Mouse (Mus musculus) MEL (cell line): ENCODE data around the gene Atp2c1. TPM values are rescaled to one million over a fixed set of nuclear protein-coding genes. Genes with fewer than 3 reads are reported as not detected.

Experiments
- DNase-seq: peaks from one replicate; pipeline ENCODE4 v3.0.0; 2011; ENCODE audit warnings: low read depth, low spot score
- H3K27ac ChIP-seq: 2 replicates; pipeline ENCODE4 v1.5.1; 2012; ENCODE audit warnings: low read depth, mild to moderate bottlenecking, control low read depth, low read length, moderate library complexity; ENCODE audit not compliant: control insufficient read depth
- H3K27me3 ChIP-seq, 2 experiments: fragments of 150-350 bp in 1 of 2; sonication (generic) in 1 of 2; 2 replicates each; pipeline ENCODE4 v1.6.1; 2012; ENCODE audit warnings: low read length in 2 of 2, mild to moderate bottlenecking in 2 of 2, improper control_type of control experiment in 1 of 2, moderate library complexity in 1 of 2; ENCODE audit not compliant: insufficient read depth in 2 of 2, control insufficient read depth in 1 of 2
- H3K36me3 ChIP-seq, 2 experiments: 2 replicates each; pipeline ENCODE4 v1.6.1; 2012 to 2014; ENCODE audit warnings: low read length in 2 of 2, improper control_type of control experiment in 1 of 2, inconsistent platforms in 1 of 2, mild to moderate bottlenecking in 1 of 2; ENCODE audit not compliant: insufficient read depth in 2 of 2, control insufficient read depth in 1 of 2
- H3K4me1 ChIP-seq, 2 experiments: fragments of 150-350 bp in 1 of 2; sonication (generic) in 1 of 2; 2 replicates each; pipeline ENCODE4 v1.6.1; 2012; ENCODE audit warnings: low read length in 2 of 2, improper control_type of control experiment in 1 of 2, mild to moderate bottlenecking in 1 of 2; ENCODE audit not compliant: insufficient read depth in 2 of 2, control insufficient read depth in 1 of 2
- H3K4me3 ChIP-seq, 2 experiments: fragments of 150-350 bp in 1 of 2; sonication (generic) in 1 of 2; 2 replicates each; pipeline ENCODE4 v1.5.1; 2012; ENCODE audit warnings: low read depth in 2 of 2, low read length in 2 of 2, mild to moderate bottlenecking in 2 of 2, moderate library complexity in 2 of 2, control low read depth in 1 of 2, improper control_type of control experiment in 1 of 2; ENCODE audit not compliant: control insufficient read depth in 1 of 2, insufficient read depth in 1 of 2
- H3K79me2 ChIP-seq: 2 replicates; pipeline ENCODE4 v1.6.1; 2012; ENCODE audit warnings: mild to moderate bottlenecking, low read length, moderate library complexity; ENCODE audit not compliant: control insufficient read depth, poor library complexity, insufficient read depth
- H3K9ac ChIP-seq: 2 replicates; pipeline ENCODE4 v1.6.1; 2012; ENCODE audit warnings: low read depth, mild to moderate bottlenecking, control low read depth, low read length, moderate library complexity; ENCODE audit not compliant: control insufficient read depth, poor library complexity, severe bottlenecking
- H3K9me3 ChIP-seq: fragments of 150-350 bp; sonication (generic); replicated peaks from 2 replicates; pipeline ENCODE4 v1.6.1; 2012; ENCODE audit warnings: mild to moderate bottlenecking, low read length, improper control_type of control experiment, moderate library complexity; ENCODE audit not compliant: insufficient read depth
- E2F4 ChIP-seq: IDR thresholded peaks from 2 replicates; pipeline ENCODE4 v1.6.1; 2011; ENCODE audit warnings: low read depth, low read length, improper control_type of control experiment, borderline replicate concordance
- ELF1 ChIP-seq: IDR thresholded peaks from 2 replicates; pipeline ENCODE4 v1.6.1; 2014; ENCODE audit warnings: low read depth, mild to moderate bottlenecking, inconsistent platforms, low read length, improper control_type of control experiment, moderate library complexity
- ETS1 ChIP-seq: IDR thresholded peaks from 2 replicates; pipeline ENCODE4 v1.6.1; 2012; ENCODE audit warnings: low read depth, mild to moderate bottlenecking, inconsistent platforms, low read length, improper control_type of control experiment, moderate library complexity
- KAT2A ChIP-seq: conservative IDR thresholded peaks from 2 replicates; pipeline ENCODE4 v1.6.1; 2012; ENCODE audit warnings: low read depth, low read length, improper control_type of control experiment, inconsistent platforms
- MAX ChIP-seq: IDR thresholded peaks from 2 replicates; pipeline ENCODE4 v1.6.1; 2011; ENCODE audit warnings: low read length, improper control_type of control experiment
- MAZ ChIP-seq: IDR thresholded peaks from 2 replicates; pipeline ENCODE4 v1.6.1; 2012; ENCODE audit warnings: low read depth, mild to moderate bottlenecking, inconsistent platforms, low read length, improper control_type of control experiment
- MEF2A ChIP-seq: IDR thresholded peaks from 2 replicates; pipeline ENCODE4 v1.6.1; 2014; ENCODE audit warnings: low read depth, mild to moderate bottlenecking, inconsistent platforms, low read length, improper control_type of control experiment; ENCODE audit not compliant: poor library complexity, insufficient replicate concordance, severe bottlenecking; ENCODE audit errors: extremely low read depth
- MXI1 ChIP-seq: IDR thresholded peaks from 2 replicates; pipeline ENCODE4 v1.6.1; 2011; ENCODE audit warnings: mild to moderate bottlenecking, low read depth, low read length, improper control_type of control experiment
- POLR2AphosphoS2 ChIP-seq: IDR thresholded peaks from 2 replicates; pipeline ENCODE4 v1.6.1; 2011; ENCODE audit warnings: low read length, improper control_type of control experiment
- RAD21 ChIP-seq: IDR thresholded peaks from 2 replicates; pipeline ENCODE4 v1.6.1; 2011; ENCODE audit warnings: mild to moderate bottlenecking, low read depth, low read length, improper control_type of control experiment
- SIN3A ChIP-seq: IDR thresholded peaks from 2 replicates; pipeline ENCODE4 v1.6.1; 2012; ENCODE audit warnings: low read length, improper control_type of control experiment, inconsistent platforms
- TCF12 ChIP-seq: IDR thresholded peaks from 2 replicates; pipeline ENCODE4 v1.6.1; 2014; ENCODE audit warnings: low read depth, mild to moderate bottlenecking, inconsistent platforms, low read length, improper control_type of control experiment, moderate library complexity
- ZC3H11A ChIP-seq: IDR thresholded peaks from 2 replicates; pipeline ENCODE4 v1.6.1; 2012; ENCODE audit warnings: low read depth, mild to moderate bottlenecking, inconsistent platforms, low read length, improper control_type of control experiment
- ZKSCAN1 ChIP-seq: IDR thresholded peaks from 2 replicates; pipeline ENCODE4 v1.6.1; 2012; ENCODE audit warnings: low read depth, mild to moderate bottlenecking, inconsistent platforms, low read length, improper control_type of control experiment, moderate library complexity
- ZMIZ1 ChIP-seq: IDR thresholded peaks from 2 replicates; pipeline ENCODE4 v1.6.1; 2012; ENCODE audit warnings: low read depth, mild to moderate bottlenecking, inconsistent platforms, low read length, improper control_type of control experiment, moderate library complexity
- ZNF384 ChIP-seq: IDR thresholded peaks from 2 replicates; pipeline ENCODE4 v1.6.1; 2012; ENCODE audit warnings: low read depth, mild to moderate bottlenecking, inconsistent platforms, low read length, improper control_type of control experiment
- polyA plus RNA-seq, 2 experiments: library from polyadenylated mRNA; stranded (reverse) in 1 of 2; unstranded in 1 of 2; fragments of >175 nt in 1 of 2; fragments of >200 nt in 1 of 2; gene quantifications; 2 replicates each; pipeline versions ENCODE4 v1.2.1 to v1.2.4; 2012; ENCODE audit warnings: low replicate concordance in 2 of 2, low read depth in 1 of 2; ENCODE audit not compliant: insufficient read length in 2 of 2, insufficient read depth in 1 of 2, missing spikeins in 1 of 2
- total RNA-seq: library from RNA; depleted of rRNA; stranded (reverse); fragments of 300-350 nt; gene quantifications from 2 replicates; pipeline ENCODE4 v1.2.3, GENCODE M21; 2012

The Atp2c1 gene
- total and polyA plus RNA-seq, 3 experiments, result 32.7 to 33.6 TPM; not detected in 1

DNA sequence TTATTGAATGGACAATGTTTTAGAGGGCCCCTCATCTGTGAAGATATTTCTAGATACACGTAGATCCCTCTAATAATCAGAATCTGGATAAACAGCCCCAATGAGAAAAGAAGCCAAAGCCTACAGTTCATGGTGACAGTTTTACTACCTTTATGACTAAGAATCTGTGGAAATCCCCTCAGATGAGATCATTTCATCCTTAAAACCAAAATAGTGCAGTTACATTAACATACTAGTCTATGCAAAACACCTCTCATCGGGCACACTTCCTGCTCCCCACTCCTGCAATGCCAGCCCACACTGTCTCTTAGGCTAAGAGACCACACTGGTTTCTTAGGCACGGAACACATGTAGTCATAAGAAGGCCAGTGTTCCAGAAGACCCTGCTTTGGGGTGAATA is 158.5 kb downstream of the Atp2c1 start:
- TF ChIP-seq RAD21, result no peak
- no peak for TF ChIP-seq ZMIZ1
- no peak for TF ChIP-seq ETS1
- no peak for TF ChIP-seq TCF12
- no peak for TF ChIP-seq MAZ
- TF ChIP-seq MEF2A, result no peak
- TF ChIP-seq MXI1, result no peak
- TF ChIP-seq KAT2A, result no peak
- no peak for TF ChIP-seq POLR2AphosphoS2
- TF ChIP-seq E2F4, result no peak
- TF ChIP-seq SIN3A, result no peak
- TF ChIP-seq ZKSCAN1, result no peak
- TF ChIP-seq ZC3H11A, result no peak
- no peak for TF ChIP-seq ZNF384
- TF ChIP-seq, all 39 proteins: peak for 0
- H3K27me3 ChIP-seq, result no peaks in the 10 kb centered on the region
- H3K79me2 ChIP-seq, result no peaks in the 10 kb centered on the region
- H3K9ac ChIP-seq, result no peak overlapping the region
- H3K36me3 ChIP-seq, result no peaks in the 10 kb centered on the region
- no peak for DNase-seq
- H3K4me3 ChIP-seq, result no peak overlapping the region
- no peaks in the 10 kb centered on the region for H3K4me1 ChIP-seq
- H3K27ac ChIP-seq, result no peak overlapping the region
- no peaks in the 10 kb centered on the region for H3K9me3 ChIP-seq

DNA sequence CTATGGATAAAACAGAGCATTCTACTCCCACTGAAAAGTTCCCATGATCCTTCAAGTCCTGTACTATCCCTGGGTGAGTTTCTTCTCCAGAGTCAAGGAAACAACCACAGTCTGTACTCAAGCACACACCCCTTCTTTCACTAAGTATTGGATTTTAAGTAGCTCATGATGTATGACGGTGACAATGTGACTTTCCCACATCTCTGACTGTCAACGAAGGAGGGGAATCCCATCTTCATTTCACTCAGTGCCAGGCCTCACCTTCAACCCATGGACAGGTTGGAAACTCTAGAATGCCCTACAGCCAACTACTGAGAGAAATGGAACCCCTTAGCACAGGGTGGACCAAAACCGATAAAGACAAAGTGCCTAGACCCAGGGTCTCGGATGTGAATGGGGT is 160.9 kb downstream of the Atp2c1 start:
- no peak overlapping the region for H3K4me3 ChIP-seq
- no peaks in the 10 kb centered on the region for H3K9me3 ChIP-seq
- DNase-seq, result no peak
- TF ChIP-seq MAX (no peak), ELF1 (no peak)
- H3K79me2 ChIP-seq, result no peaks in the 10 kb centered on the region
- no peaks in the 10 kb centered on the region for H3K4me1 ChIP-seq
- H3K36me3 ChIP-seq, result no peaks in the 10 kb centered on the region
- H3K9ac ChIP-seq, result no peak overlapping the region
- no peak overlapping the region for H3K27ac ChIP-seq
- H3K27me3 ChIP-seq, result no peaks in the 10 kb centered on the region
